Mouse (Mus musculus) urinary bladder, postnatal 10 days (tissue): ENCODE results near the gene Stat5a.

ENCODE experiments used
- DNase-seq: peaks from one replicate; pipeline ENCODE4 v3.0.0; 2022; ENCODE audit warnings: low spot score

The Stat5a gene

DNA sequence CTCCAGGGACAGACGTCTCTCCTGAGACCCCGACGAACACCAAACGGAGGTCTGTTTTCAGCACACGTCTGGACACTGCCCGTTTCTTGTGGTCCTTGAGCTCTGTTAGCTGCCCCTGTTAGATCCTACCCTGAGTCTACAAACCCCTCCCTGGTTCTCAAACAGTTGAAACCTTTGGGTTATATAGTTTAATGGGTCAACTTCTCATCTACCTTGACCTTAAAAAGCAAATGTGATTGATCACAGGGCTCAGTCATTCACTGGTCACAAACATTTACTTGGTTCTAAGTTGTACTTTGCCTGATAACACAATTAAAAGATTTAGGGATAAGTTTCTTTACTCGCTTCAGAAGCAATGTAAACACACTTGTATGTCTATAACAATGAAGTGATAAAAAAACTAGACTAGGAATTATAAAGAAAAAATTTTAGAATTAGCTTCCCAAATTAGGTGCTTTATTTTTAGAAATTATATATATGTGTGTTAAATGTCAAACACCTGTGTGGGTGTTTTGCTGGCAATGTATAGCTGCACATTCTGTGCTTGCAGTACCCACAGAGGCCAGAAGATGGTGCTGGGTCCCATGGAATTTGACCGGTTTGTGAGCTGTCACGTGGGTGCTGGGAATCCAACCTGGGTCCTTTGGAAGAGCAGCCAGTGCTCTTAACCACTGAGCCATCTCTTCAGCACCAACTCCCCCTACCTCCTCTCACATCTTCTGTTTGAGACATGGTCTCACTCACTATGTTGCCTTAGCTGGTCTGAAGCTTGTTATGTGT lies 22.0 kb upstream of the Stat5a start:
- no peak for DNase-seq

DNA sequence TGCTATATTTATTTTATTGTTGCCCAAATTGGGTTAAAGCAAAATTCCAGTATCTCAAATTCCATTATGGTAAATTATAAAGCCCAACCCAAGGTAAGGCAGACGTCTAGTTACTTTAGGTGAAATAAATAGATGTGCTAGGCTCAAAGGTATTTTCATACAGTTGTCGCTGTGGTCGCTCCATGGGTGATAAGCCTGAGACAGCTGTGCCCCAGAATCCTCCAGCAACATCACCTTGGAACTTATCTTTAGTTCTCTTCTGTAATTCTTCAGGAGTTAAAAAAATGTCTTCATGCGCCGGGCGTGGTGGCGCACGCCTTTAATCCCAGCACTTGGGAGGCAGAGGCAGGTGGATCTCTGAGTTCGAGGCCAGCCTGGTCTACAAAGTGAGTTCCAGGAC lies 20.3 kb upstream of the Stat5a start:
- no peak for DNase-seq

DNA sequence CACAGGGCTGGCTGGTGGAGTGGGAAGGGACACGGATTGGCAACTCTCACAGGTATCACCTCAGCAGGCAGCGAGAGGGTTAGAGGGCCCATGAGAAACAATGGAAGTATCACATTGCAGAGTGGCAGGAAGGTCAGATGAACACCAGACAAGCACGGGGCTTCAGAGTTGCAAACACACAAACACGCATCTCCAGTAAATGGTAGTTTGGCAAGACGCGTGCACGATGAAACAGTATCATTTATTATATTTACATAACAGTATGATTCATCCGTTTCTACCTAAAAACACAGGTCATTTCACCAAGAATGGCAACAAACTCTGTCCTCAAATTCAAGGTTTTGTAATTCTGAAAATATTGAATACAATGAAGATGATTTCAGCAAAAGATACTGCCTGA lies 19.6 kb upstream of the Stat5a start:
- no peak for DNase-seq

DNA sequence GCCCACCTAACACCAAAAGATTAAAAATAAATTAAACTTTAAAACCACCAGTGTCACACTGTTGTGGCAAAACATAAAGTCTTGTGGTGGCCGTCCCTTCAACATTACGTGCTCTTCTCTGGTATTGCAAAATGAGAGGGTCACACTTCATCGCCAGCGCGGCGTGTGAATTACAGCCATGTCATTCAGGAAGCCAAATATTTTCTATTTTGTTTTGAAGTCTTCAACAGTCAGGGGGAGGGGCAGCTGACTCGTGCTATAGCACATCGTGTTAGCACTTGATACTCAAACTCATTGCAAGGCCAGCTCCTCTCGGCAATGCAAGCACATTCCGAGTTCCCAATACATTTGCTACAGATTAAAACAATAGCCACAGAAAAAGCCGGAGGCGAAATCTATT lies 18.3 kb upstream of the Stat5a start:
- no peak for DNase-seq

DNA sequence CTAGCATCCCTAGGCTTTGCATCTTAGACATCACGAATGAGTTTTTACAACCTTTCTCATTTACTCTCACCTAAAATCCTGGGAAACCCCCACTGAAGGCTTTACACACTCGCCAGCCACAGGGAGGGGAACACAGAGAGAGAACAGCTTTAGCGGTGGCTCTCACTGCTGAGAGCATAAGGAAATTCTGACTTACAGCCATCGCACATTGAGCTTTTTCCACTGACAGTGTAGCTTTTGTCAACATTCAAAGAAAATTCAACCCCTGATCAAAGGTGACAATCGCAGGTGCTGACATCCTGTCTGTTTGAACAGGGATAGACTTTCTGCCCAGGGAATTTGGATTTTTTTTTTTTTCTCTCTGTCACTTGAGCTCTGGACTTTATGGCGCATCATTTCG lies 17.1 kb upstream of the Stat5a start:
- no peak for DNase-seq

GRCm38 (mm10) chr11:100843070-100843669 lies 16.0 kb upstream of the Stat5a start:
- no peak for DNase-seq

DNA sequence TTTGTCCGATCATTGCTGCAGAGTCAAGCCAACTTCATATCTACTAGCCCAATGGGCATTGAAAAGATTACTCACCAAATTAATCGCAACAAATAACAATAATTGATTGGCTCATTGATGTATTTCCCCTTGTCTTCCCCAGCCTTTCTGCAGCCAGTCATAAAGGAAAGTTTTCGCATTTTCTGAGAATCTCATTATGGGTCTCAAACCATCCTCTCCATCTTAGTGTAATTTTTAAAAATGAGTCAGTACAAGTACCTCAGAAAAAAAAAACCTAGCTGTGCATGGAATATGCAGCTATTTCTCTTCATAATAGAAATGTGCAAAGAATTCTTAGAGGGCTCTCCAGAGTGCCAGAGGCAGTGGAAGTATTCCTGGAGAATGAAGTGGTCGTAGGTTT lies 15.0 kb upstream of the Stat5a start:
- DNase-seq: no peak

DNA sequence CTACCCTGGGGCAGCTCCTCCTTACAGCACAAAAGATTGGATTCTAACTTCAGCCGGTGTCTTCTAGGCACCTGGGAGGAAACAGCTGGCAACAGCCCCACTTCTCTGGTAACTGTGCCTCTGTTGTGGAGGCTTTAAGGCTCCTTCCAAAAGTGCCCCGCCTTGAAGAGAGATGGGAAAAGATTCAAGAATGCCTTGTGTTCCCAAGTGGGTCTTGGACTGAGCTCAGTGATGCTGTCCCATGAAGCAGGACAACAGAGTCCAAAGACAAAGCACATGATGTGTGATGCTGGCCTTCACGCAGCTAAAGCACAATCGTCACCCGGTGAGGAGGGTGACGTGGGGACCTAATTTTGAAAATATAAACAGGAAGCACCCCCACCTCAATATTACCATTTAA lies 13.4 kb upstream of the Stat5a start:
- no peak for DNase-seq

DNA sequence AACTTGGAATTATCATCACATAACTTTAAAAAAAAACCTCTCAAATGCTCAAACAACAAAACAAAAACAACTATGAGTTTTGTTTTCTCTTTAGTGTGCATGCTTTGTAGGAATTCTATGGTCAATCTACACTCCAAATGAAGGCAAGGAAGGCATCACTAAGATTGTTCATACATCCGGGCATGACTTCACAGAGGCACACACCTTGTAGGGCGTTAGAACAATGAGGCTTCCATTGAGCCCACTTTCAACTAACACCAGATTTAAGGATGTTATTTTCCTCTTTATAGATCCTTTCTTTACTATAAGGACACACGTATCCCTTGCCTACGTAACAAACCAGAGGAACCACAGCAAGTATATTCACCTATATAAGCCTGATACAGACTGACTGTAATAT lies 11.6 kb upstream of the Stat5a start:
- no peak for DNase-seq

GRCm38 (mm10) chr11:100848080-100848479 lies 11.1 kb upstream of the Stat5a start:
- DNase-seq: no peak

- DNase-seq: no peak
Observed at GRCm38 (mm10) chr11:100848789-100849379, 10.3 kb upstream of the Stat5a start.

GRCm38 (mm10) chr11:100849456-100850037 lies 9.6 kb upstream of the Stat5a start:
- DNase-seq: no peak

- DNase-seq: no peak
Observed at GRCm38 (mm10) chr11:100850038-100850777, 8.9 kb upstream of the Stat5a start, which contains the start of gene Stat5b. Gene Stat5b (minus strand): TSS chr11:100850724.

GRCm38 (mm10) chr11:100850778-100851528 lies 8.2 kb upstream of the Stat5a start:
- no peak for DNase-seq

DNA sequence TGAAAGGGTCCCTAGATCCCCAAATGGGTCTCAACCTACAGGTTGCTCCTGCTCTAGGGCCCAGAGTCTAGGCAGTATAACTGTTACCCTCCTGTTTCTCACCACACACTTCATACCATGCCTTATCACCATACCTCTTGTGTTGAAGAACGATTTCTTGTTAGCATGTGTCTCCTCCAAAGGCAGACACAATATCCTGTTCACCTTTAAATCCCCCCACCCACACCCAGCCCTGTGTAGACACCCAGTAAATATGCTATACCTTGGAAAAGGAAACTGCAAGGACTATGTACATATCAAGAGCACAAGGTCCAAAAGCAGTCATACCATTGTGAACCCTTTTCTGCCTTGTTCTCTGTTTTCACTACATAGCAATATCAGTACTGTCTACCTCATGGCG lies 7.1 kb upstream of the Stat5a start:
- DNase-seq: no peak

DNA sequence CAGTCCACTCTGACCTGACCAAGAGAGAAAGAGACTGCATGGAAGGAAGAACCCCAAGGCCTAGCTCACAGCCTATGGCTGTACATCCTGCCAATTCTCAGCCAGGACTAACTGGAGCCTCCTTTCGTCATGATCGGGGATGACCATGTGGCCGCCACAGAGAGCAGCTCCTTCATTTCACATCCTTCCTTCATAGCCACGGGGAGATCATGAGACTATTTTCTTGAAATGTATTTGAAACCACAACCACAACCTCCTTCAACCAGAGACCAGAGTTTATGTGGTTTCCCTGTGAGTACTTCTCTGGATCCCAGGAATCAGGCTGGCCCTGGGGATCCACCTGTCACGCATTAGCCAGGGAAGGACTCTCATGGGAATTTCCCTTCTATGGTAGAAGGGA lies 6.1 kb upstream of the Stat5a start:
- no peak for DNase-seq

DNA sequence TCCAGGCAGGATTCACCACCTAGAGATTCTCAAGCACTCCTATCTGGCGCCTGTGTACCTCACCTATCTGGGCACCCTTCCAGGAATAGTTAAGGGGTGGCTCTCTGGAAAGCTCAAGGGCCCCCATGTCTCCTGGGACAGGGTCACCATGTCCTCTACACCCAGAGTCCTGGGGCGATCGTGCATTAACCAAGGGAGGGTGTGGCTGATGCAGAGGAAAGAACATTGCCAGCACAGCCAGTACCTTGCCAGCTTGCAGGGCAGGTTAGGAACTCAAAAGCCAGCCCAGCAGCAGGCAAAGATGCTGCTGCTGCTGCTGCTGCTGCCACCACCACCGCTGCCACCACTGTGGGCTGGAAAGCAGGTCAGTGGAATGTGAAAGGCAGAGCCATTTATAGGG lies 4.9 kb upstream of the Stat5a start:
- no peak for DNase-seq

- no peak for DNase-seq
Observed at GRCm38 (mm10) chr11:100855178-100855577, 4.0 kb upstream of the Stat5a start.

- DNase-seq: no peak
Observed at GRCm38 (mm10) chr11:100857960-100858359, 1.2 kb upstream of the Stat5a start.

GRCm38 (mm10) chr11:100859579-100860075 lies 476 bp downstream of the Stat5a start:
- no peak for DNase-seq
